Mouse (Mus musculus) olfactory bulb, adult 2 months (tissue): ENCODE measurements around the gene Fkbp3. TPM values are rescaled to one million over a fixed set of nuclear protein-coding genes. Genes with fewer than 3 reads are reported as not detected.
"Not testable (repeated sequence)": the region's sequence is repeated elsewhere in the genome, so short reads cannot be mapped to it uniquely, and the experiment has no call there.

ENCODE experiments used
- H3K27ac ChIP-seq: fragments of 200-500 bp; 2 replicates; pipeline ENCODE4 v1.5.1; 2012; ENCODE audit warnings: low read depth, low read length; ENCODE audit not compliant: insufficient read depth
- H3K4me1 ChIP-seq: fragments of 200-500 bp; 2 replicates; pipeline ENCODE4 v1.6.1; 2012; ENCODE audit warnings: low read length; ENCODE audit not compliant: control insufficient read depth, insufficient read depth
- H3K4me3 ChIP-seq: fragments of 200-500 bp; 2 replicates; pipeline ENCODE4 v1.5.1; 2012; ENCODE audit warnings: mild to moderate bottlenecking, low read depth, low read length, moderate library complexity; ENCODE audit not compliant: insufficient read depth
- CTCF ChIP-seq: fragments of 200-500 bp; IDR thresholded peaks from 2 replicates; pipeline ENCODE4 v1.5.1; 2012; ENCODE audit warnings: low read depth, mild to moderate bottlenecking, low read length, moderate library complexity; ENCODE audit not compliant: insufficient read depth
- POLR2A ChIP-seq: fragments of 200-500 bp; IDR thresholded peaks from 2 replicates; pipeline ENCODE4 v1.6.1; 2012; ENCODE audit warnings: mild to moderate bottlenecking, low read depth, low read length, moderate library complexity; ENCODE audit not compliant: insufficient read depth
- WGBS: fragments of 180-500 bp; shearing (Covaris S2); methylation state at CpG from one replicate; pipeline ENCODE4 v1.1.7; 2018; 5-methylcytosine and 5-hydroxymethylcytosine counted together
- polyA plus RNA-seq: library from polyadenylated mRNA; stranded (reverse); fragments of >200 nt; gene quantifications from 2 replicates; pipeline ENCODE4 v1.2.4, GENCODE M21; 2012; ENCODE audit warnings: low replicate concordance; ENCODE audit not compliant: missing spikeins, insufficient read depth, insufficient read length

Gene Fkbp3
- 832 TPM in 1 of 2 replicates, not detected in the other for polyA plus RNA-seq

GRCm38 (mm10) chr12:65073611-65074178 lies at the start of gene Fkbp3:
Gene Fkbp3, minus strand, starts transcription at chr12:65074007.
- Histone ChIP-seq H3K27ac (peak within 1 kb of the TSS; percentile 95), H3K4me1 (peaks cover 7% of the 10 kb centered on the region), H3K4me3 (peak within 1 kb of the TSS; percentile 80)
- TF ChIP-seq CTCF (no peak), POLR2A (peak; percentile 99)
- under 1% methylated on average over 49 of the region's 49 CpGs for WGBS

GRCm38 (mm10) chr12:65119451-65119850 lies 45.6 kb upstream of the Fkbp3 start:
- Histone ChIP-seq H3K27ac (no peak overlapping the region), H3K4me1 (no peaks in the 10 kb centered on the region), H3K4me3 (no peak overlapping the region)
- 92% methylated on average over 5 of the region's 5 CpGs for WGBS
- TF ChIP-seq POLR2A (no peak), CTCF (no peak)

GRCm38 (mm10) chr12:65118968-65119367 lies 45.2 kb upstream of the Fkbp3 start:
- 78% methylated on average over 7 of the region's 7 CpGs for WGBS
- Histone ChIP-seq H3K4me3 (no peak overlapping the region), H3K27ac (no peak overlapping the region), H3K4me1 (no peaks in the 10 kb centered on the region)
- TF ChIP-seq POLR2A = no peak
- no peak for TF ChIP-seq CTCF

- WGBS = 97% methylated on average over 3 of the region's 3 CpGs
- H3K4me1 ChIP-seq, H3K4me3 ChIP-seq, H3K27ac ChIP-seq: not testable (repeated sequence)
Measured at GRCm38 (mm10) chr12:65114978-65115377, 41.2 kb upstream of the Fkbp3 start.

- no peak for TF ChIP-seq POLR2A
- TF ChIP-seq CTCF = no peak
- no peaks in the 10 kb centered on the region for H3K4me1 ChIP-seq
- WGBS = 53% methylated on average over 4 of the region's 4 CpGs
- H3K27ac ChIP-seq = no peak overlapping the region
- H3K4me3 ChIP-seq = no peak overlapping the region
Measured at GRCm38 (mm10) chr12:65113925-65114324, 40.1 kb upstream of the Fkbp3 start.

GRCm38 (mm10) chr12:65112811-65113210 lies 39.0 kb upstream of the Fkbp3 start:
- WGBS = 84% methylated on average over 1 of the region's 1 CpGs
- TF ChIP-seq CTCF (no peak), POLR2A (no peak)
- no peaks in the 10 kb centered on the region for H3K4me1 ChIP-seq
- no peak overlapping the region for H3K27ac ChIP-seq
- H3K4me3 ChIP-seq = no peak overlapping the region

- H3K4me1 ChIP-seq = no peaks in the 10 kb centered on the region
- whole genome bisulfite sequencing = 90% methylated on average over 3 of the region's 3 CpGs
- no peak overlapping the region for H3K4me3 ChIP-seq
- no peak overlapping the region for H3K27ac ChIP-seq
- TF ChIP-seq CTCF = no peak
- no peak for TF ChIP-seq POLR2A
Measured at GRCm38 (mm10) chr12:65111503-65111902, 37.7 kb upstream of the Fkbp3 start.

GRCm38 (mm10) chr12:65108746-65109145 lies 34.9 kb upstream of the Fkbp3 start:
- no peak overlapping the region for H3K4me3 ChIP-seq
- H3K4me1 ChIP-seq = no peaks in the 10 kb centered on the region
- 88% methylated on average over 1 of the region's 1 CpGs for WGBS
- no peak for TF ChIP-seq CTCF
- no peak for TF ChIP-seq POLR2A
- no peak overlapping the region for H3K27ac ChIP-seq

- H3K4me1 ChIP-seq = peaks cover 5% of the 10 kb centered on the region
- 84% methylated on average over 9 of the region's 9 CpGs for WGBS
- TF ChIP-seq POLR2A (no peak), CTCF (no peak)
- H3K27ac ChIP-seq = no peak overlapping the region
- no peak overlapping the region for H3K4me3 ChIP-seq
Measured at GRCm38 (mm10) chr12:65076906-65077305, 3.1 kb upstream of the Fkbp3 start.
